Mouse (Mus musculus) embryonic stem cell, embryonic (primary cell): ENCODE data around the gene Ppp1r11.

Experiments used
- CTCF ChIA-PET, 4 experiments: fragments of 300-600 bp in 2 of 4; fragments of 350-600 bp in 2 of 4; sonication (Branson Sonifier 250); formaldehyde crosslinking; loops; one replicate each; lab custom pipeline; 2022; ENCODE audit warnings: inconsistent platforms in 2 of 4; lab: Charles Lee
- POLR2A ChIA-PET, 4 experiments: fragments of 300-600 bp in 2 of 4; fragments of 350-600 bp in 2 of 4; sonication (Branson Sonifier 250); formaldehyde crosslinking; loops; one replicate each; lab custom pipeline; 2022; ENCODE audit warnings: antibody characterized with exemption in 4 of 4, inconsistent platforms in 1 of 4; lab: Charles Lee

The Ppp1r11 gene

GRCm38 (mm10) chr17:36944121-36944775, 7.3 kb downstream of the Ppp1r11 start:
- ChIA-PET POLR2A (interaction anchor here in 2 of 4 experiments (0.7 to 1.6 kb wide), 7 partner anchors 13 to 106 kb away, joined by 3 to 6 read pairs (median 3); partner anchors contain the start of genes H2-M5 (in 1 of the 2) and Trim15 (in 1 of the 2)), CTCF (no interaction called here)

GRCm38 (mm10) chr17:36943691-36944090, 7.8 kb downstream of the Ppp1r11 start:
- POLR2A ChIA-PET = interaction anchor here in 2 of 4 experiments (0.7 to 2.2 kb wide), 10 partner anchors 14 to 254 kb away, joined by 3 to 6 read pairs (median 3); partner anchors contain the start of genes H2-M5 (in 1 of the 2) and Trim15 (in 1 of the 2)
- CTCF ChIA-PET = no interaction called here

- POLR2A ChIA-PET = interaction anchor here (0.6 to 2.2 kb wide), 15 partner anchors 13 to 255 kb away, joined by 3 to 6 read pairs (median 4); partner anchors contain the start of genes Gabbr1 (in 2 of the 4), Znrd1 (in 1 of the 4) and Znrd1as (in 1 of the 4)
Observed at GRCm38 (mm10) chr17:36942791-36943471, 8.6 kb downstream of the Ppp1r11 start, which contains the start of gene Rnf39. Gene Rnf39, plus strand, starts transcription at chr17:36942918.

GRCm38 (mm10) chr17:36942391-36942790, 9.2 kb downstream of the Ppp1r11 start:
- ChIA-PET POLR2A (interaction anchor here (0.5 to 2.2 kb wide), 15 partner anchors 10 to 729 kb away, joined by 3 to 6 read pairs (median 3); partner anchors contain the start of genes Gabbr1 (in 2 of the 4), Mog (in 1 of the 4), Ppp1r11 (in 1 of the 4) and Znrd1 (in 1 of the 4)), CTCF (interaction anchor here in 3 of 4 experiments (0.5 to 0.9 kb wide), 5 partner anchors 19 to 142 kb away, joined by 3 to 9 read pairs (median 3); no protein-coding TSS in a partner anchor)

More at GRCm38 (mm10) chr17:36942791-36943471, 8.6 kb downstream of the Ppp1r11 start, which contains the start of gene Rnf39:
- CTCF ChIA-PET = interaction anchor here in 2 of 4 experiments (0.5 to 0.6 kb wide), 3 partner anchors 20 to 94 kb away, joined by 3 to 9 read pairs (median 3); no protein-coding TSS in a partner anchor

GRCm38 (mm10) chr17:36938056-36938455, 13.5 kb downstream of the Ppp1r11 start:
- POLR2A ChIA-PET = interaction anchor here in 1 of 4 experiments (1.0 to 1.4 kb wide), 2 partner anchors 17 to 20 kb away, joined by 3 to 7 read pairs; partner anchors contain the start of genes Znrd1 and Znrd1as
- CTCF ChIA-PET = no interaction called here

GRCm38 (mm10) chr17:36931806-36932205, 19.7 kb downstream of the Ppp1r11 start:
- POLR2A ChIA-PET = interaction anchor here in 3 of 4 experiments (0.5 to 2.6 kb wide), 4 partner anchors 10 to 119 kb away, joined by 3 to 10 read pairs (median 4); no protein-coding TSS in a partner anchor
- CTCF ChIA-PET = interaction anchor here in 1 of 4 experiments (0.9 kb wide), 1 partner anchor 39 kb away, joined by 3 read pairs; no protein-coding TSS in a partner anchor

- ChIA-PET POLR2A (interaction anchor here in 3 of 4 experiments (0.6 to 2.6 kb wide), 5 partner anchors 10 to 285 kb away, joined by 3 to 10 read pairs (median 5); no protein-coding TSS in a partner anchor), CTCF (interaction anchor here in 2 of 4 experiments (1.1 to 2.3 kb wide), 2 partner anchors 15 to 16 kb away, joined by 4 to 12 read pairs; no protein-coding TSS in a partner anchor)
Observed at GRCm38 (mm10) chr17:36931130-36931529, 20.4 kb downstream of the Ppp1r11 start.

- CTCF ChIA-PET = interaction anchor here in 3 of 4 experiments (0.6 to 2.3 kb wide), 4 partner anchors 16 to 155 kb away, joined by 3 to 12 read pairs (median 4); no protein-coding TSS in a partner anchor
- POLR2A ChIA-PET = interaction anchor here in 3 of 4 experiments (0.6 to 2.6 kb wide), 14 partner anchors 8 to 121 kb away, joined by 3 to 10 read pairs (median 3); partner anchors contain the start of genes H2-M5 (in 1 of the 3), Rnf39 (in 1 of the 3) and Trim26 (in 1 of the 3)
Observed at GRCm38 (mm10) chr17:36930233-36930632, 21.3 kb downstream of the Ppp1r11 start.

GRCm38 (mm10) chr17:36929236-36929932, 22.2 kb downstream of the Ppp1r11 start:
- POLR2A ChIA-PET = interaction anchor here in 3 of 4 experiments (0.7 to 2.6 kb wide), 10 partner anchors 8 to 121 kb away, joined by 3 to 10 read pairs (median 3); partner anchors contain the start of genes H2-M5 (in 1 of the 3) and Rnf39 (in 1 of the 3)
- CTCF ChIA-PET = interaction anchor here in 2 of 4 experiments (0.8 to 2.3 kb wide), 3 partner anchors 15 to 156 kb away, joined by 3 to 12 read pairs (median 4); no protein-coding TSS in a partner anchor

- ChIA-PET CTCF (interaction anchor here in 2 of 4 experiments (0.6 to 0.8 kb wide), 3 partner anchors 12 to 440 kb away, joined by 3 to 5 read pairs (median 3); no protein-coding TSS in a partner anchor), POLR2A (interaction anchor here in 1 of 4 experiments (0.6 to 0.7 kb wide), 4 partner anchors 14 to 156 kb away, joined by 3 to 4 read pairs (median 3); no protein-coding TSS in a partner anchor)
Observed at GRCm38 (mm10) chr17:36927496-36928120, 23.9 kb downstream of the Ppp1r11 start.

GRCm38 (mm10) chr17:36923491-36923890, 28.1 kb downstream of the Ppp1r11 start:
- POLR2A ChIA-PET = interaction anchor here (0.6 to 3.5 kb wide), 65 partner anchors 8 to 930 kb away, joined by 3 to 19 read pairs (median 4); partner anchors contain the start of genes 2410137M14Rik (in 2 of the 4), Trim26 (in 2 of the 4), Znrd1 (in 2 of the 4) and Gabbr1 (in 1 of the 4)
- CTCF ChIA-PET = interaction anchor here (0.6 to 2.0 kb wide), 16 partner anchors 9 to 280 kb away, joined by 3 to 31 read pairs (median 5); partner anchors contain the start of gene Trim26 (in 1 of the 4)

- ChIA-PET POLR2A (interaction anchor here (0.8 to 3.5 kb wide), 44 partner anchors 8 to 275 kb away, joined by 3 to 19 read pairs (median 5); partner anchors contain the start of genes 2410137M14Rik (in 2 of the 4), Trim26 (in 2 of the 4), Gabbr1 (in 1 of the 4) and Rnf39 (in 1 of the 4)), CTCF (interaction anchor here in 3 of 4 experiments (0.5 to 2.0 kb wide), 10 partner anchors 8 to 281 kb away, joined by 3 to 31 read pairs (median 6); no protein-coding TSS in a partner anchor)
Observed at GRCm38 (mm10) chr17:36922715-36923114, 28.8 kb downstream of the Ppp1r11 start.

GRCm38 (mm10) chr17:36920239-36920638, 31.3 kb downstream of the Ppp1r11 start:
- ChIA-PET POLR2A (interaction anchor here (0.5 to 2.8 kb wide), 17 partner anchors 10 to 130 kb away, joined by 3 to 10 read pairs (median 4); no protein-coding TSS in a partner anchor), CTCF (interaction anchor here in 3 of 4 experiments (0.7 to 1.5 kb wide), 5 partner anchors 97 to 283 kb away, joined by 3 to 6 read pairs (median 3); no protein-coding TSS in a partner anchor)

GRCm38 (mm10) chr17:36915076-36915475, 36.5 kb downstream of the Ppp1r11 start:
- ChIA-PET POLR2A (interaction anchor here in 3 of 4 experiments (0.7 to 2.6 kb wide), 10 partner anchors 8 to 133 kb away, joined by 3 to 13 read pairs (median 4); partner anchors contain the start of gene Trim26 (in 1 of the 3)), CTCF (interaction anchor here (0.5 to 4.3 kb wide), 46 partner anchors 8 to 328 kb away, joined by 3 to 32 read pairs (median 5); partner anchors contain the start of genes H2-M5 (in 1 of the 4) and Trim26 (in 1 of the 4))

- ChIA-PET CTCF (interaction anchor here (0.5 to 4.3 kb wide), 76 partner anchors 9 to 658 kb away, joined by 3 to 32 read pairs (median 4); partner anchors contain the start of genes Trim26 (in 3 of the 4) and H2-M5 (in 1 of the 4)), POLR2A (interaction anchor here (0.6 to 2.6 kb wide), 16 partner anchors 9 to 284 kb away, joined by 3 to 13 read pairs (median 3); no protein-coding TSS in a partner anchor)
Observed at GRCm38 (mm10) chr17:36914108-36914507, 37.4 kb downstream of the Ppp1r11 start.
